Mouse (Mus musculus): ENCODE measurements around the gene Fras1. TPM values are rescaled to one million over a fixed set of nuclear protein-coding genes. Genes with fewer than 3 reads are reported as not detected.

Gene Fras1
- polyA plus RNA-seq, 1 experiment = 0.29 TPM

DNA sequence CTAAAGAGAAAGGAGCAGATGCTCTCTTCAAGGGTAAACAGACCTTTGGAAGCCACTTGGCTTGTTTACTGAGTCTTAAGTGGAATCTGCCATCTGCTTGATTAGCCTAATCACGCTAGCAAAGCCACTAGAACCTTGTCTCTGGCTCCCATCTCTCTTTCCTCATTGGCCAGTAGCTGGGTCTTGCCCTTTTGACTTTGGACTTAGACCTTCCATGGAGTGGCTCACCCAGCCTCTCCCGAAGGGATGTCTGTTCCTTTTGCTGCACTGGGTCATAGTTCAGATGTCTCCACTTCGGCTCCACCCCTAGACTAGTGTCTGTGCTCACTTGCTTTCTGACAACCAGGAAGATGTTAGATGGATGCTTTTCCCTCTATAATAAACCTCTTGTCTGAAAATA, 28.8 kb downstream of the Fras1 start:
- Histone ChIP-seq H3K36me3 (ENCODE audit: control insufficient read depth, insufficient read depth, low read length) (no peaks in the 10 kb centered on the region), H3K4me1 (ENCODE audit: control insufficient read depth, insufficient read depth, insufficient read length, low read length) (no peaks in the 10 kb centered on the region; the same call in 1 of the 2 replicates), H3K27ac (ENCODE audit: insufficient read depth, low read depth, low read length) (peak overlapping the region; percentile 84), H3K27me3 (ENCODE audit: control insufficient read depth, insufficient read depth, low read length) (no peaks in the 10 kb centered on the region), H3K4me3 (ENCODE audit: low read depth, low read length) (no peak overlapping the region)
- TF ChIP-seq CTCF (IDR thresholded peaks at IDR 0.05; ENCODE audit: extremely low read depth, insufficient read length, insufficient replicate concordance, low read depth, low read length) (no peak), POLR2A (IDR thresholded peaks at IDR 0.05; ENCODE audit: low read depth, low read length) (no peak)
- WGBS = 14% methylated on average over 3 of the region's 3 CpGs

- Histone ChIP-seq H3K36me3 (ENCODE audit: control insufficient read depth, insufficient read depth, low read length) (no peaks in the 10 kb centered on the region), H3K4me1 (ENCODE audit: control insufficient read depth, insufficient read depth, insufficient read length, low read length) (no peaks in the 10 kb centered on the region; the same call in 1 of the 2 replicates), H3K27me3 (ENCODE audit: control insufficient read depth, insufficient read depth, low read length) (no peaks in the 10 kb centered on the region), H3K27ac (ENCODE audit: insufficient read depth, low read depth, low read length) (no peak overlapping the region), H3K4me3 (ENCODE audit: low read depth, low read length) (no peak overlapping the region)
- TF ChIP-seq POLR2A (IDR thresholded peaks at IDR 0.05; ENCODE audit: low read depth, low read length) (no peak), CTCF (IDR thresholded peaks at IDR 0.05; ENCODE audit: extremely low read depth, insufficient read length, insufficient replicate concordance, low read depth, low read length) (no peak)
- WGBS = 78% methylated on average over 8 of the region's 8 CpGs
These were observed 31.5 kb downstream of the Fras1 start for GRCm38 (mm10) chr5:96405139-96405842.

- TF ChIP-seq POLR2A (IDR thresholded peaks at IDR 0.05; ENCODE audit: low read depth, low read length) (no peak), CTCF (IDR thresholded peaks at IDR 0.05; ENCODE audit: extremely low read depth, insufficient read length, insufficient replicate concordance, low read depth, low read length) (no peak)
- H3K27ac ChIP-seq (ENCODE audit: insufficient read depth, low read depth, low read length) = no peak overlapping the region
- H3K4me1 ChIP-seq (ENCODE audit: control insufficient read depth, insufficient read depth, insufficient read length, low read length) = no peaks in the 10 kb centered on the region
- H3K27me3 ChIP-seq (ENCODE audit: control insufficient read depth, insufficient read depth, low read length) = no peaks in the 10 kb centered on the region
- 74% methylated on average over 2 of the region's 2 CpGs for WGBS
- no peak overlapping the region for H3K4me3 ChIP-seq (ENCODE audit: low read depth, low read length)
- no peaks in the 10 kb centered on the region for H3K36me3 ChIP-seq (ENCODE audit: control insufficient read depth, insufficient read depth, low read length)
These were observed 34.5 kb downstream of the Fras1 start for GRCm38 (mm10) chr5:96408291-96408690.

GRCm38 (mm10) chr5:96412754-96413394, 39.1 kb downstream of the Fras1 start:
- Histone ChIP-seq H3K4me3 (ENCODE audit: low read depth, low read length) (no peak overlapping the region), H3K27me3 (ENCODE audit: control insufficient read depth, insufficient read depth, low read length) (no peaks in the 10 kb centered on the region), H3K27ac (ENCODE audit: insufficient read depth, low read depth, low read length) (no peak overlapping the region), H3K4me1 (ENCODE audit: control insufficient read depth, insufficient read depth, insufficient read length, low read length) (no peaks in the 10 kb centered on the region), H3K36me3 (ENCODE audit: control insufficient read depth, insufficient read depth, low read length) (no peaks in the 10 kb centered on the region)
- WGBS = 62% methylated on average over 11 of the region's 11 CpGs
- no peak for TF ChIP-seq POLR2A (IDR thresholded peaks at IDR 0.05; ENCODE audit: low read depth, low read length)

GRCm38 (mm10) chr5:96417121-96417520, 43.4 kb downstream of the Fras1 start:
- Histone ChIP-seq H3K4me3 (ENCODE audit: low read depth, low read length) (no peak overlapping the region), H3K27me3 (ENCODE audit: control insufficient read depth, insufficient read depth, low read length) (no peaks in the 10 kb centered on the region), H3K27ac (ENCODE audit: insufficient read depth, low read depth, low read length) (no peak overlapping the region), H3K4me1 (ENCODE audit: control insufficient read depth, insufficient read depth, insufficient read length, low read length) (no peaks in the 10 kb centered on the region), H3K36me3 (ENCODE audit: control insufficient read depth, insufficient read depth, low read length) (no peaks in the 10 kb centered on the region)
- TF ChIP-seq POLR2A (IDR thresholded peaks at IDR 0.05; ENCODE audit: low read depth, low read length) (no peak), CTCF (IDR thresholded peaks at IDR 0.05; ENCODE audit: extremely low read depth, insufficient read length, insufficient replicate concordance, low read depth, low read length) (no peak)
- 88% methylated on average over 4 of the region's 4 CpGs for WGBS

DNA sequence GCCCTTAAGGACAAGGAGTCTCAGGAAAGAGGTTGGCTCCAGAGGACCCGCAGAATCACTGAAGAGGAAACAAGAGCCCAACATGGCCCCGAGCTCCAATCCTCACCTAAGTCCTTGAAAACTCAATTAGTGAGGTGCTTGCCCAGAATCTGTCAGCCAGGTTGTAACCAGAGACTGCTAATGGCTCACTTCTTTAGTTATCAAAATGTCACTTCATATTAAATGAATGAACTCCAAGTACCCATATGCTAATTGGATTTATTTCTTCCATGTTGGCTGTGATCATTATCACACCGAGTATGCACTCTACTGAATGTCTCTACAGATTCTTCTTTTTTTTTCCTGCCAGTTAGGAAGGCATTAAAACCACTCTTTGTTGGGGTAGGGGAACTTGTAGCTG, 47.8 kb downstream of the Fras1 start:
- TF ChIP-seq POLR2A (IDR thresholded peaks at IDR 0.05; ENCODE audit: low read depth, low read length) (no peak), CTCF (IDR thresholded peaks at IDR 0.05; ENCODE audit: extremely low read depth, insufficient read length, insufficient replicate concordance, low read depth, low read length) (no peak)
- no peak overlapping the region for H3K4me3 ChIP-seq (ENCODE audit: low read depth, low read length)
- H3K27ac ChIP-seq (ENCODE audit: insufficient read depth, low read depth, low read length) = no peak overlapping the region
- no peaks in the 10 kb centered on the region for H3K36me3 ChIP-seq (ENCODE audit: control insufficient read depth, insufficient read depth, low read length)
- 89% methylated on average over 3 of the region's 3 CpGs for WGBS
- H3K4me1 ChIP-seq (ENCODE audit: control insufficient read depth, insufficient read depth, insufficient read length, low read length) = no peaks in the 10 kb centered on the region
- H3K27me3 ChIP-seq (ENCODE audit: control insufficient read depth, insufficient read depth, low read length) = no peaks in the 10 kb centered on the region

DNA sequence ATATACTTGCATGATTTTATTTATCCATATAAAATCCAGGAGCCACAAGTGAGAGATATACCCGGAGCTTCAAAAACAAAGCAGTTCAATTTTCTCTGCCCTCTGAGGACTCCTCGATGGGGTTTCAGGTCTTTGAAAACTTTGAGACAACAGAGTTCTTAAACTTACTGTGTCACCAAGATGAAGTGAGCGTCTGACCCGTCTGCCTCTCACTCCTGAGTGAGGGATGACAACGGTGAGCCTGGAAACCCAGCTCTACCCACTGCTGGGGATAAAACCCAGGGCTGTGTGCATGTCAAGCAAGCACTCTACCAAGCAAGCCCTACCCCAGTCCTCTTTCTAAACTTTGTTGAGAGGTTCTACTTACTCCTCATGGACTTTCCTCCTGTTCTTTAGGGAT, 49.0 kb downstream of the Fras1 start:
- H3K4me3 ChIP-seq (ENCODE audit: low read depth, low read length) = no peak overlapping the region
- 93% methylated on average over 5 of the region's 5 CpGs for WGBS

More for the DNA sequence above, 49.0 kb downstream of the Fras1 start:
- Histone ChIP-seq H3K27ac (ENCODE audit: insufficient read depth, low read depth, low read length) (no peak overlapping the region), H3K36me3 (ENCODE audit: control insufficient read depth, insufficient read depth, low read length) (no peaks in the 10 kb centered on the region), H3K4me1 (ENCODE audit: control insufficient read depth, insufficient read depth, insufficient read length, low read length) (no peaks in the 10 kb centered on the region), H3K27me3 (ENCODE audit: control insufficient read depth, insufficient read depth, low read length) (no peaks in the 10 kb centered on the region)
- no peak for TF ChIP-seq POLR2A (IDR thresholded peaks at IDR 0.05; ENCODE audit: low read depth, low read length)
- no peak for TF ChIP-seq CTCF (IDR thresholded peaks at IDR 0.05; ENCODE audit: extremely low read depth, insufficient read length, insufficient replicate concordance, low read depth, low read length)
